Mouse (Mus musculus): ENCODE measurements around the gene Elf2. TPM values are rescaled to one million over a fixed set of nuclear protein-coding genes. Genes with fewer than 3 reads are reported as not detected.
"Not testable (repeated sequence)": the region's sequence is repeated elsewhere in the genome, so short reads cannot be mapped to it uniquely, and the experiment has no call there.

Elf2 gene
- polyA plus RNA-seq, 1 experiment from 2014 or later, result 40.1 TPM

GRCm38 (mm10) chr3:51221847-51222246 is 118.6 kb downstream of the Elf2 start:
- 52% methylated on average over 8 of the region's 8 CpGs for WGBS
- peak overlapping the region; percentile 49 for H3K27ac ChIP-seq
- no peaks in the 10 kb centered on the region for H3K27me3 ChIP-seq (ENCODE audit: insufficient read depth, poor library complexity, severe bottlenecking)
- no peaks in the 10 kb centered on the region for H3K36me3 ChIP-seq
- H3K4me3 ChIP-seq, result no peak overlapping the region
- DNase-seq (ENCODE audit: low spot score), result no peak
- peaks cover 60% of the 10 kb centered on the region for H3K4me1 ChIP-seq
- no peaks in the 10 kb centered on the region for H3K9me3 ChIP-seq

- Histone ChIP-seq H3K27ac (no peak overlapping the region), H3K36me3 (no peaks in the 10 kb centered on the region), H3K27me3 (ENCODE audit: insufficient read depth, poor library complexity, severe bottlenecking) (no peaks in the 10 kb centered on the region), H3K4me3 (no peak overlapping the region), H3K4me1 (peaks cover 50% of the 10 kb centered on the region), H3K9me3 (no peaks in the 10 kb centered on the region)
- no peak for DNase-seq (ENCODE audit: low spot score)
- 24% methylated on average over 4 of the region's 4 CpGs for WGBS
Measured at GRCm38 (mm10) chr3:51220846-51221245, 119.6 kb downstream of the Elf2 start.

- DNase-seq (ENCODE audit: low spot score), result no peak
- 92% methylated on average over 5 of the region's 5 CpGs for WGBS
- H3K4me3 ChIP-seq, result no peak overlapping the region
Measured at GRCm38 (mm10) chr3:51219213-51219612, 121.2 kb downstream of the Elf2 start.

GRCm38 (mm10) chr3:51218385-51218784 is 122.1 kb downstream of the Elf2 start:
- not testable (repeated sequence) for H3K9me3 ChIP-seq

More at GRCm38 (mm10) chr3:51219213-51219612, 121.2 kb downstream of the Elf2 start:
- Histone ChIP-seq H3K9me3 (no peaks in the 10 kb centered on the region), H3K27ac (no peak overlapping the region), H3K4me1 (peaks cover 43% of the 10 kb centered on the region), H3K27me3 (ENCODE audit: insufficient read depth, poor library complexity, severe bottlenecking) (no peaks in the 10 kb centered on the region), H3K36me3 (no peaks in the 10 kb centered on the region)

GRCm38 (mm10) chr3:51216351-51216750 is 124.1 kb downstream of the Elf2 start:
- not testable (repeated sequence) for H3K36me3 ChIP-seq; H3K9me3 ChIP-seq; DNase-seq (ENCODE audit: low spot score); H3K4me3 ChIP-seq; H3K27me3 ChIP-seq (ENCODE audit: insufficient read depth, poor library complexity, severe bottlenecking); H3K27ac ChIP-seq
- peaks cover 16% of the 10 kb centered on the region for H3K4me1 ChIP-seq
- 84% methylated on average over 8 of the region's 10 CpGs for WGBS

More at GRCm38 (mm10) chr3:51218385-51218784, 122.1 kb downstream of the Elf2 start:
- H3K27ac ChIP-seq; DNase-seq (ENCODE audit: low spot score); H3K27me3 ChIP-seq (ENCODE audit: insufficient read depth, poor library complexity, severe bottlenecking); H3K36me3 ChIP-seq; H3K4me3 ChIP-seq: not testable (repeated sequence)
- H3K4me1 ChIP-seq, result peaks cover 35% of the 10 kb centered on the region
- WGBS, result 85% methylated on average over 6 of the region's 6 CpGs

GRCm38 (mm10) chr3:51215681-51216080 is 124.8 kb downstream of the Elf2 start:
- Histone ChIP-seq H3K27me3 (ENCODE audit: insufficient read depth, poor library complexity, severe bottlenecking) (no peaks in the 10 kb centered on the region), H3K9me3 (no peaks in the 10 kb centered on the region), H3K4me3 (no peak overlapping the region), H3K36me3 (no peaks in the 10 kb centered on the region), H3K4me1 (peaks cover 9% of the 10 kb centered on the region; the same call in 1 of the 2 replicates), H3K27ac (no peak overlapping the region)
- DNase-seq (ENCODE audit: low spot score), result no peak
- 81% methylated on average over 6 of the region's 6 CpGs for WGBS

- Histone ChIP-seq H3K4me1 (peaks cover under 1% of the 10 kb centered on the region), H3K4me3 (no peak overlapping the region), H3K27me3 (ENCODE audit: insufficient read depth, poor library complexity, severe bottlenecking) (no peaks in the 10 kb centered on the region), H3K27ac (no peak overlapping the region), H3K9me3 (no peaks in the 10 kb centered on the region), H3K36me3 (no peaks in the 10 kb centered on the region)
- no peak for DNase-seq (ENCODE audit: low spot score)
- WGBS, result 87% methylated on average over 3 of the region's 3 CpGs
Measured at GRCm38 (mm10) chr3:51213111-51213510, 127.4 kb downstream of the Elf2 start.

- Histone ChIP-seq H3K4me1 (peaks cover 8% of the 10 kb centered on the region), H3K27ac (no peak overlapping the region), H3K9me3 (no peaks in the 10 kb centered on the region), H3K4me3 (no peak overlapping the region), H3K27me3 (ENCODE audit: insufficient read depth, poor library complexity, severe bottlenecking) (no peaks in the 10 kb centered on the region), H3K36me3 (no peaks in the 10 kb centered on the region)
- 90% methylated on average over 3 of the region's 3 CpGs for WGBS
- no peak for DNase-seq (ENCODE audit: low spot score)
Measured at GRCm38 (mm10) chr3:51210485-51210884, 130.0 kb downstream of the Elf2 start.

GRCm38 (mm10) chr3:51209503-51210314 is 130.8 kb downstream of the Elf2 start:
- WGBS, result 86% methylated on average over 7 of the region's 7 CpGs
- no peak overlapping the region for H3K27ac ChIP-seq
- H3K36me3 ChIP-seq, result no peaks in the 10 kb centered on the region
- H3K27me3 ChIP-seq (ENCODE audit: insufficient read depth, poor library complexity, severe bottlenecking), result no peaks in the 10 kb centered on the region
- DNase-seq (ENCODE audit: low spot score), result no peak
- H3K9me3 ChIP-seq, result no peaks in the 10 kb centered on the region
- H3K4me3 ChIP-seq, result no peak overlapping the region
- peaks cover 8% of the 10 kb centered on the region for H3K4me1 ChIP-seq

GRCm38 (mm10) chr3:51208633-51209032 is 131.8 kb downstream of the Elf2 start:
- H3K27ac ChIP-seq, result no peak overlapping the region; the same call in 1 of the 2 replicates
- DNase-seq (ENCODE audit: low spot score), result no peak
- H3K4me1 ChIP-seq, result peaks cover 8% of the 10 kb centered on the region
- no peak overlapping the region for H3K4me3 ChIP-seq
- no peaks in the 10 kb centered on the region for H3K36me3 ChIP-seq
- H3K27me3 ChIP-seq (ENCODE audit: insufficient read depth, poor library complexity, severe bottlenecking), result no peaks in the 10 kb centered on the region
- no peaks in the 10 kb centered on the region for H3K9me3 ChIP-seq
- WGBS, result 66% methylated on average over 5 of the region's 5 CpGs

GRCm38 (mm10) chr3:51206521-51206920 is 133.9 kb downstream of the Elf2 start:
- Histone ChIP-seq H3K36me3 (no peaks in the 10 kb centered on the region), H3K27me3 (ENCODE audit: insufficient read depth, poor library complexity, severe bottlenecking) (no peaks in the 10 kb centered on the region), H3K4me3 (no peak overlapping the region), H3K9me3 (no peaks in the 10 kb centered on the region), H3K27ac (no peak overlapping the region), H3K4me1 (peaks cover 13% of the 10 kb centered on the region)
- no peak for DNase-seq (ENCODE audit: low spot score)
- 80% methylated on average over 7 of the region's 7 CpGs for WGBS

- no peaks in the 10 kb centered on the region for H3K36me3 ChIP-seq
- no peak overlapping the region for H3K27ac ChIP-seq
- 95% methylated on average over 14 of the region's 14 CpGs for WGBS
- peaks cover 13% of the 10 kb centered on the region for H3K4me1 ChIP-seq
- DNase-seq (ENCODE audit: low spot score), result no peak
- H3K4me3 ChIP-seq, result no peak overlapping the region
- H3K9me3 ChIP-seq, result no peaks in the 10 kb centered on the region
- no peaks in the 10 kb centered on the region for H3K27me3 ChIP-seq (ENCODE audit: insufficient read depth, poor library complexity, severe bottlenecking)
Measured at GRCm38 (mm10) chr3:51204897-51205296, 135.6 kb downstream of the Elf2 start.

- WGBS, result 84% methylated on average over 5 of the region's 5 CpGs
Measured at GRCm38 (mm10) chr3:51204441-51204840, 136.0 kb downstream of the Elf2 start.

More at GRCm38 (mm10) chr3:51204441-51204840, 136.0 kb downstream of the Elf2 start:
- peaks cover 13% of the 10 kb centered on the region for H3K4me1 ChIP-seq
- H3K36me3 ChIP-seq, result no peaks in the 10 kb centered on the region
- no peak overlapping the region for H3K4me3 ChIP-seq
- no peaks in the 10 kb centered on the region for H3K27me3 ChIP-seq (ENCODE audit: insufficient read depth, poor library complexity, severe bottlenecking)
- H3K9me3 ChIP-seq, result no peaks in the 10 kb centered on the region
- no peak overlapping the region for H3K27ac ChIP-seq
- no peak for DNase-seq (ENCODE audit: low spot score)
